In the genomic region with DNA sequence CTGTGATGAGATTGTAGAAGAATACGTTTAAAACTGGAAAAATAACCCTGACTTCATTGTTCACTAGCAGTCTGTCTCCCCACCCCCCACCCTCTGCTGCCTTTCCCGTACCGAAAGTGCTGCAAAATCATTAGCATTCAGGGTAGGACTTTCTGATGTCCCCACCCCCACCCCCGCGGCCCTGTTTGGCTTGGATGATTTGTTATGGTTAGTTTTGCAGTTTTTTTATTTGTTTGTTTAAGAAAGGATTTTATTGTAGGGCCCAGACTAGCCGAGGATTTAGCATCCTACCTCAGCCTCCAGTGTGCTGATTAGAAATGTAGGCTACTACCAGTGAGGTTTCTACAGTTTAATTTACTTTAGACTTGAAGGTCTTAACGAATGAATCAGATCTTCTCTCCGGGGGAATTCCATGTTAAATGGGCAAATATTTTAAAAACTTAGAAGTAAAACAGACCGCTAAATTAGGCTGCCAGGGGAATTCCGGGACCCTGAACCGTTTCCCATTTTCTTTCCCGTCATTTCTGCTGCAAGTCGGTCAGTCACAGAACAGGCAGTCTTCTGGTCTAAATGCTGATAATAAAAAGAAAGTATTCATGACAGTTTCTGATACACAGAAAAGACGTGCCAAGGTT, we compare ENCODE assay signal across 8 mouse cellular contexts. TPM values are rescaled to one million over a fixed set of nuclear protein-coding genes. Genes with fewer than 3 reads are reported as not detected.
DNase-seq lines count a peak whose midpoint lies in the region; ATAC-seq and TF ChIP-seq lines count a peak whose summit lies in the region.

No protein-coding gene starts in this region.

- 29% methylated on average over 14 of the region's 14 CpGs for WGBS in forebrain, embryonic 10.5 days
- 11% methylated on average over 14 of the region's 14 CpGs for WGBS in intestine, postnatal 0 days
- 24% methylated on average over 14 of the region's 14 CpGs for WGBS in neural tube, embryonic 11.5 days

- no peaks in the 10 kb centered on the region for H3K27me3 ChIP-seq in forebrain, embryonic 10.5 days (ENCODE audit: poor library complexity, severe bottlenecking)
- no peaks in the 10 kb centered on the region for H3K27me3 ChIP-seq in intestine, postnatal 0 days (replicated peaks; ENCODE audit: control insufficient read depth, insufficient read depth, low read length)
- H3K27me3 ChIP-seq in neural tube, embryonic 11.5 days (ENCODE audit: control insufficient read depth, insufficient read depth, low read length) = no peaks in the 10 kb centered on the region

- no peak for ATAC-seq in intestine, postnatal 0 days
- ATAC-seq in neural tube, embryonic 11.5 days (ENCODE audit: insufficient read depth, low FRiP score, low TSS enrichment) = peak; percentile 36

- H3K27ac ChIP-seq in left cerebral cortex, adult 2 months = peak overlapping the region; percentile 100
- H3K27ac ChIP-seq in forebrain, embryonic 10.5 days = peak overlapping the region; percentile 94
- H3K27ac ChIP-seq in intestine, postnatal 0 days (ENCODE audit: low read depth, low read length) = peak overlapping the region; percentile 92
- H3K27ac ChIP-seq in neural tube, embryonic 11.5 days (ENCODE audit: low read depth, low read length) = peak overlapping the region; percentile 92; the same call in 1 of the 2 replicates

- H3K4me1 ChIP-seq in forebrain, embryonic 10.5 days = peaks cover 19% of the 10 kb centered on the region
- H3K4me1 ChIP-seq in intestine, postnatal 0 days (replicated peaks; ENCODE audit: control insufficient read depth, insufficient read depth, low read length) = no peaks in the 10 kb centered on the region; the same call in 1 of the 2 replicates
- peaks cover 4% of the 10 kb centered on the region for H3K4me1 ChIP-seq in neural tube, embryonic 11.5 days (ENCODE audit: control insufficient read depth, insufficient read depth, low read length)

- peak overlapping the region; percentile 83 for H3K9ac ChIP-seq in intestine, postnatal 0 days (ENCODE audit: low read depth, low read length)
- peak overlapping the region; percentile 73 for H3K9ac ChIP-seq in neural tube, embryonic 11.5 days (ENCODE audit: low read length)

- peak overlapping the region; percentile 67 for H3K4me2 ChIP-seq in intestine, postnatal 0 days (replicated peaks; ENCODE audit: low read depth)
- H3K4me2 ChIP-seq in neural tube, embryonic 11.5 days (ENCODE audit: low read depth) = peak overlapping the region; percentile 75

- TF ChIP-seq CTCF in left cerebral cortex, adult 2 months (IDR thresholded peaks at IDR 0.05) = no peak
- no peak for TF ChIP-seq CTCF in intestine, postnatal 0 days (IDR thresholded peaks at IDR 0.05; ENCODE audit: low read depth)

- H3K36me3 ChIP-seq in forebrain, embryonic 10.5 days (replicated peaks) = peaks cover 19% of the 10 kb centered on the region
- peaks cover 11% of the 10 kb centered on the region; the same call in 1 of the 2 replicates for H3K36me3 ChIP-seq in intestine, postnatal 0 days (ENCODE audit: control insufficient read depth, insufficient read depth)
- H3K36me3 ChIP-seq in neural tube, embryonic 11.5 days (ENCODE audit: control insufficient read depth, insufficient read depth, low read length) = peaks cover 3% of the 10 kb centered on the region; the same call in 1 of the 2 replicates

- DNase-seq in left cerebral cortex, adult 2 months (ENCODE audit: extremely low spot score in 1 of 2, low spot score in 2 of 2) = no peak
- DNase-seq in left cerebral cortex, adult 11 months (ENCODE audit: low spot score) = no peak
- peak; percentile 79 for DNase-seq in R1 (ENCODE audit: low read depth, low spot score)
- DNase-seq in forebrain, embryonic 10.5 days (ENCODE audit: extremely low spot score, low spot score) = peak; percentile 46
- DNase-seq in neural tube, embryonic 11.5 days (ENCODE audit: low spot score) = peak; percentile 67
- DNase-seq in gastrocnemius, adult 18-20 months (ENCODE audit: low spot score) = no peak
- DNase-seq in right cerebral cortex, adult 18-20 months = no peak

- intact Hi-C loops in left cerebral cortex, adult 2 months (cut with DNase I) = loop anchor here (5.0 to 10.0 kb wide), 4 partner anchors 114 to 653 kb away; a partner anchor contains a TSS

- 0 out of 2 replicates have a peak, but pooled peaks cover 3% of the 10 kb centered on the region for H3K9me3 ChIP-seq in forebrain, embryonic 10.5 days
- H3K9me3 ChIP-seq in intestine, postnatal 0 days (ENCODE audit: control insufficient read depth) = no peaks in the 10 kb centered on the region
- no peaks in the 10 kb centered on the region for H3K9me3 ChIP-seq in neural tube, embryonic 11.5 days (ENCODE audit: control insufficient read depth, low read length)

- peak overlapping the region; percentile 90 for H3K4me3 ChIP-seq in left cerebral cortex, adult 2 months
- peak overlapping the region; percentile 64 for H3K4me3 ChIP-seq in forebrain, embryonic 10.5 days
- peak overlapping the region; percentile 73 for H3K4me3 ChIP-seq in intestine, postnatal 0 days (ENCODE audit: low read depth, low read length)
- peak overlapping the region; percentile 61 for H3K4me3 ChIP-seq in neural tube, embryonic 11.5 days (ENCODE audit: low read depth, low read length)

RNA-seq across cellular contexts. Expression of a gene that starts 1.1 kb away (rescaled TPM):
- total RNA-seq in left cerebral cortex, adult 2 months (2021) = 10 to 100 TPM; 31.0 to 38.1 TPM
- 34.0 and 37.2 TPM in 2 replicates for polyA plus RNA-seq in forebrain, embryonic 10.5 days (2016; fragmentation: Nextera tagmentation; extraction: Ambion mirVana)
- polyA plus RNA-seq in intestine, postnatal 0 days (2015; fragmentation: Nextera tagmentation; extraction: Ambion mirVana) = 18.4 and 18.5 TPM in 2 replicates
- polyA plus RNA-seq in neural tube, embryonic 11.5 days (2014; fragmentation: Nextera tagmentation; extraction: Ambion mirVana) = 39.5 and 46.2 TPM in 2 replicates
- total RNA-seq in gastrocnemius, adult 18-20 months (2021) = 10 to 100 TPM; 17.5 to 21.1 TPM

RNA-seq across cellular contexts. Expression of a gene that starts 35.1 kb away (rescaled TPM):
- 1 to 10 TPM; 2.9 to 3.9 TPM for total RNA-seq in left cerebral cortex, adult 2 months (2021)
- 3.7 TPM in 2 replicates for polyA plus RNA-seq in forebrain, embryonic 10.5 days (2016; fragmentation: Nextera tagmentation; extraction: Ambion mirVana)
- 8.2 and 8.6 TPM in 2 replicates for polyA plus RNA-seq in intestine, postnatal 0 days (2015; fragmentation: Nextera tagmentation; extraction: Ambion mirVana)
- polyA plus RNA-seq in neural tube, embryonic 11.5 days (2014; fragmentation: Nextera tagmentation; extraction: Ambion mirVana) = 2.8 and 4.0 TPM in 2 replicates
- total RNA-seq in gastrocnemius, adult 18-20 months (2021) = 10 to 100 TPM in 1 of 2 experiments, 1 to 10 TPM in 1; 7.4 to 10.3 TPM

Comparison
In these comparisons a context has a peak if more than half of its experiments do, and no peak if none do; other contexts are left out.
1. DNase-seq: peak in R1 (single experiment), forebrain, embryonic 10.5 days (single experiment) and neural tube, embryonic 11.5 days (single experiment); none in left cerebral cortex, adult 2 months (0 of 2), left cerebral cortex, adult 11 months (single experiment), gastrocnemius, adult 18-20 months (single experiment) and right cerebral cortex, adult 18-20 months (single experiment).
2. Peak in every context shown above with its lines, with median percentiles within 50 percentile points of each other: H3K27ac ChIP-seq and H3K4me3 ChIP-seq.